Mouse (Mus musculus) spleen, postnatal 14 days (tissue): ENCODE results near the gene Slc38a9.

Experiments
- DNase-seq, 2 experiments: peaks; one replicate each; pipeline ENCODE4 v3.0.0; 2021 to 2022; ENCODE audit warnings: low spot score in 2 of 2

Slc38a9 gene

DNA sequence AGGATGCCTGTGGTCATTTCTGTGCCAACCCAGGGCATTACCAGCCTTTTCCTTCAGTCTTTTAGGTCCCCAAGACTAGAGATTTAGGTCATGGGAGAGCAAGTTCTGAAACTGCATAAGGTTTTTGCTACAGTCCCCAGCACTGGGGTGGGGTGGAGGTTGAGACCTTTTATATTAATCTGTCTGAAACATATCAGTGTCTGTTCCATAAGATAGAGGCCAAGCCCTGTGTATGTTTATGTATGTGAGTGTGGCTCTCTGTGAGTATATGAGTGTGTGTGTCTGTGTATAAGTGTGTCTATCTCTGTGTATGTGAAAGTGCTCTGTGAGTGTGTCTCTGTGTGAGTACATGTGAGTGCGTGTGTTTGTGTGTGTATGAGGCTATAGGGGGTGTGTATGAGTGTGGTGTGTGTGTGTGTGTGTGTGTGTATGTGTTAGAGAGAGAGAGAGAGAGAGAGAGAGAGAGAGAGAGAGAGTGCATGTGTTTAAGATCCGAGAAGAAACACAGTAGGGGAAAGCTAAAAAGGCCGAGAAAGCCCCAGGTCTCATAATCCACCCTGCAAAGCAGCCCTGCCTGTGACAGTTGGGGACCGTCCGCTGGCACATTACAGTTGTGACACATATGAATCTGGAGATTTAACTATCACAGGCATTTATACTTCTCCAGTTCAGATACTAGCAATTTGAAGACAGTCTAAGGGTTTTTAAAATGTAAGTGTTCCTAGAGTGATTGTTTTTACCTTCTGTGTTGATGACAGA, 85.6 kb downstream of the Slc38a9 start:
- DNase-seq = no peak

DNA sequence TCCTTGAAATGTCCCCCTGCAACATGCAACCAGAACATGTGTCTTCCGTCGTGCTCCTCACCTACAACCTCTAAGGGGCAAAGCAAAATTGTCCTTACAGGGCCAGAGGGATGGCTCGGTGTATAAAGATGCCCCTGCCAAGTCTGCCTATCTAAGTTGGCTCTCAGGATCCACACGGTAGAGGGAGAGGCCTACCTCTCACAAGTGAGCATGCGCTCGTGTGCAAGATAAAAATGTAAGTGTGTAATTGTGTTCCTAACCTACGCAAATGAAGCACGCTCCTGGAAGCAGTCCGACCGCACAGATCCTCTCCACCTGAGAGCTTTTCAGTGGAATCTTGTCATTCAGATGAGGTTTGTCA, 86.1 kb downstream of the Slc38a9 start:
- DNase-seq = no peak

GRCm38 (mm10) chr13:112747808-112748430, 87.4 kb downstream of the Slc38a9 start:
- DNase-seq = peak in 1 of 2 experiments; percentile 52

GRCm38 (mm10) chr13:112748808-112749510, 88.4 kb downstream of the Slc38a9 start:
- DNase-seq = no peak

GRCm38 (mm10) chr13:112749881-112750280, 89.3 kb downstream of the Slc38a9 start:
- no peak for DNase-seq

DNA sequence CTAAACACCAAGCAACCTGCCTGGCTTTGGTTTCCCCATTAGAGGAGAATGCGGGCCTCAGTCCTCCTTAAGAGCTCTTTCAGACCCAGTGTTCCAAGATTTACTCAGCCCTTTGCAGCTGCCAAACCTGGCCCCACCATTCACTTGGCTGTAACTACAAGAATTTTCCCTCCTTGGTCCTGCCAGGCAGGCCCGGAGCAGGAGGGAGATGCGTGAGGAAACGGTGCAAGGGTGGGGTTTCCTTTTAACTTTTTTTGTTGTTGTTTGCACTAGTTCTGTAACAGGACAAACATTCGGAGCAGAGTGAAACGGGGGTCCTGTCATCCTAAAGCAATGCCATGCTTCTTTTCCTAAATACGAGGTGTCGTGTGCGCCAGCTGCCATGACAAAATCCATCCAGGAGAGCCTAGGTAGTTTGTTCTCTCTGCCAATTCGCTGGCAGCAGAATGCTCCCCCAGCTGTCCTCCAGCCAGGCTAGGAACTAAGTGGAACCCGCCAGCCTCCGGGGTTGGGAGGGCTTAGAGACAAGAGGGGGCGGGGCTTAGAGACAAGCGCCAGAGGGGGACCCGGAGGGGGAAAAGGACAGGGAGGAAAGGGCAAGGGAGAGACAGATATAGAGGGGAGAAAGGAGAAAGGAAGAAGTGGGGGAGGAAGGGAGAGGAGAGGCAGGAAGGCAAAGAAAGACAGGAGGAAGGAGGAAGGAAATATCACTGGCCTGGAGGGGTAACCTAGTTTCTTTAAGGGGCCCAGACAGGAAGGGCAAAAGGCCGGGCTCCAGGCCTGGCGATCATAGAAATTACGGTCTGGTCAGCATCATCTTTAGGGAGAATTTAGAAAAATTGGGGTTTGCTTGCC, 91.1 kb downstream of the Slc38a9 start:
- DNase-seq = peak in 1 of 2 experiments; percentile 50

DNA sequence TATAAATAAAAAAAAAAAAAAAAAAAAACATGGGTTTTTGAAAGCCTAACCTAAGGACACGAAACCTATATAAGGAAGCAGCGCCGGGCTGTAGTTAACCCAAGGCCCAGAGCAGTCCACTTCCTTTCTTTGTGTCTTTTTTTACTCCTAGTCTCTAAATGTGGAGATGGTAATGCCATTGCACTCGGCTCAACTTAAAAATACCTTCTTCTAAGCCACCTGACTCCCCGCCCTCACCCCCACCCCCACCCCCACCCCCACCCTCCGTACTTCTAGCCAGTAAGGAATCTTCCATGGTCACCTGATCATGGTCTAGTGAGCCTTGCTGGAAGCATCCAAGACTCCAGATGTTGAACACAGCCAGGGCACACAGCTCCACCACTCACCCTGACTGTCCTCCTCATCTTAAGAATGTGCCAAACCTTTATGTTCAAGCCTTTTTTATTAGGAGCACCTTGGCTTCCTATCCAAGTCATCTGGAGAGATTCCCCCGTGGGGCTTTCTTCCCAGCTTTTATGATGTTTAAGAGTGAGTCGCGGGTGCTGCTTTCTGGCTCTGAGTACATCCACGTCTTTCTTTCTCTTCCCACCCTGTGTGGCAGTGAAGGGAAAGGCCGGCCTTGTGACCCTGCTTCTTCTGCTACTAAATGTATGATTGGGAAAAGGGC, 91.9 kb downstream of the Slc38a9 start:
- DNase-seq = no peak

GRCm38 (mm10) chr13:112753522-112753921, 93.0 kb downstream of the Slc38a9 start:
- no peak for DNase-seq

DNA sequence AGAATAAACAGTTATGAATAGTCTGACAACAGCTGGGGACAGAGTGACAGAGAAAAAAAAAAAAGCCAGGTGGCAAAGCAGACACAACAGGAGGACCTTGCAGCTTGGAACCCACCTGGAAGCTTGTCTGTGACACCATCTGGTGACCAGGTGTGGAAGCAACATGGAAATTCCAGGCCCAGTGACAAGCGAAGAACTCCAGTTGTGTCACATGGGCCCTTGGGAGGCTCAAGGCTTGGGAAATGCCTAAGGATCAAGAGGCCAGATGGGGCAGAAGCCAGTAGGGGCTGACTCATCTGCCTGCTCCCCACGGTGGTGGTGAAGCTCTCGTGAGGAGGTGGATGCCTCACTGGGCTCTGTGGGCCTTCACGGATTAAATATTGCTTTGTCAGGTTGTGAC, 94.3 kb downstream of the Slc38a9 start:
- no peak for DNase-seq

GRCm38 (mm10) chr13:112755507-112756010, 95.0 kb downstream of the Slc38a9 start:
- no peak for DNase-seq

- DNase-seq = no peak
Measured at GRCm38 (mm10) chr13:112757395-112757794, 96.8 kb downstream of the Slc38a9 start.

GRCm38 (mm10) chr13:112758546-112759090, 98.1 kb downstream of the Slc38a9 start:
- no peak for DNase-seq

- DNase-seq = no peak
Measured at GRCm38 (mm10) chr13:112759364-112759763, 98.8 kb downstream of the Slc38a9 start.

- no peak for DNase-seq
Measured at GRCm38 (mm10) chr13:112759777-112760537, 99.4 kb downstream of the Slc38a9 start.

GRCm38 (mm10) chr13:112760538-112760881, 100.0 kb downstream of the Slc38a9 start:
- DNase-seq = no peak

DNA sequence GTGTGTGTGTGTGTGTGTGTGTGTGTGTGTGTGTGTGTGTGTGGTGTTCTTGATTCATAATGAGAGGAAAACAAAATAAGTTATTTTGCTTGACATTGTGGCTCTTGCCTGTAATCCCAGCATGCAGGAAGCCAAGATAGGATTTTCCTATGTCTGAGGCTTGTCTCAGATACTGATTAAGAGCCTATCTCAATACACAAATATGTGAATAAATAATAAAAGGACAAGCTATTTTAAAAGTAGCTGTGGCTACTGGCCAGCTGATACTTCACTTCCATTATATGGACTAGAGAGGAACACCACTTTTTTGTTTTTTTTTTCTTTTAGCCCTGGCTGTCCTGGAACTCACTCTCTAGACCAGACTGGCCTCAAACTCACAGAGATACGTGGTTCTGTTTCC, 101.2 kb downstream of the Slc38a9 start:
- DNase-seq = no peak

DNA sequence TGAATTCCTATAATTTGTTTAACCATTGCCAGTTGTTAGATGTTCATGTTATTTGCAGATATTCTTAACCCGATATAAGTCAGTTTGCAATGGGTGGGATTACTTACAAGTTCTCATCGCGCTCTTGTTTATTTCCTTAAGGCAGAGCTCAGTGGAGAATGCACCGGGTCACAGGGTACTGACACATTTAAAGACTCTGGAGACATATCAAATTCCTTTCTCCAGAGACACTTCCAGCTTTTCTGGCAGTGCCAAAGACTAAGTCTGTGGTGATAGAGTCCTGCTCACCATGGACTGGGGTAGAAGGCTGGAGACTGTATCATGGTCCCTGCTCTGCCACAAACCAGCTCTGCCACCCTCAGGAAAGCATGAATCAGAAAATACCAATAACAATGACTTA, 102.0 kb downstream of the Slc38a9 start:
- DNase-seq = no peak

- DNase-seq = no peak
Measured at GRCm38 (mm10) chr13:112763531-112764091, 103.1 kb downstream of the Slc38a9 start.

DNA sequence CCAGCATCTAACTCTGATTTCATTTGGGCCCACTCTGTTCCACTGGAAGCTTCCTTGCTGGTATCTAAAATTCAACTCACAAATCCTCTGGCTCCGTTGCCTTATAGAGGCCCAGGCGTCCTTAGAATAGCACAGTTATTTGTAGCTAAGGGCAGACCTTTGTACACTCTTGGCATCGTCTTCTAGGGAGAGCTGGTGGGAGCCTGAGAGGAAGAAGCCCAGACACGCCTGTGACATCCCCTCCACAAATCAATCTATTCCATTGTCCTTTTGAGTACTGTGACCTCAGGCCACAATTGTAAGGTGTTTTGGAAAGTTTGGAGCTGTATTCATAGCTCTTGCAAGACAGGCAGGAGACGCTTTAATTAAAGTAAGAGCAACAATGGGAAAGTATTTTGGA, 104.0 kb downstream of the Slc38a9 start:
- DNase-seq = no peak

- no peak for DNase-seq
Measured at GRCm38 (mm10) chr13:112765654-112766053, 105.1 kb downstream of the Slc38a9 start.
